Mouse (Mus musculus) hindbrain, embryonic 12.5 days (tissue): Measurements from ENCODE around the gene Mixl1. TPM values are rescaled to one million over a fixed set of nuclear protein-coding genes. Genes with fewer than 3 reads are reported as not detected.

Experiments
- ATAC-seq: fragments of 200-750 bp; cut with Nextera tagmentation; 2 replicates; pipeline ENCODE4 v1.8.0; 2017; ENCODE audit warnings: moderate TSS enrichment; ENCODE audit not compliant: low FRiP score
- H3K27ac ChIP-seq: fragments of 300-500 bp; sonication (generic); 2 replicates; pipeline ENCODE4 v1.5.1; 2016; ENCODE audit warnings: mild to moderate bottlenecking
- H3K27me3 ChIP-seq: fragments of 300-500 bp; sonication (generic); 2 replicates; pipeline ENCODE4 v1.6.1; 2016; ENCODE audit warnings: mild to moderate bottlenecking
- H3K36me3 ChIP-seq: fragments of 300-500 bp; sonication (generic); 2 replicates; pipeline ENCODE4 v1.6.1; 2016; ENCODE audit warnings: mild to moderate bottlenecking
- H3K4me1 ChIP-seq: fragments of 300-500 bp; sonication (generic); 2 replicates; pipeline ENCODE4 v1.6.1; 2016
- H3K4me2 ChIP-seq: fragments of 300-500 bp; sonication (generic); replicated peaks from 2 replicates; pipeline ENCODE4 v1.6.1; 2016; ENCODE audit warnings: mild to moderate bottlenecking
- H3K4me3 ChIP-seq: fragments of 300-500 bp; sonication (generic); 2 replicates; pipeline ENCODE4 v1.5.1; 2016; ENCODE audit warnings: mild to moderate bottlenecking
- H3K9ac ChIP-seq: fragments of 300-500 bp; sonication (generic); 2 replicates; pipeline ENCODE4 v1.6.1; 2016; ENCODE audit warnings: mild to moderate bottlenecking, moderate library complexity
- H3K9me3 ChIP-seq: fragments of 300-500 bp; sonication (generic); replicated peaks from 2 replicates; pipeline ENCODE4 v1.6.1; 2016; ENCODE audit warnings: mild to moderate bottlenecking
- WGBS: fragments of 180-500 bp; shearing (Covaris S2); methylation state at CpG from one replicate; pipeline ENCODE4 v1.1.7; 2016; 5-methylcytosine and 5-hydroxymethylcytosine counted together
- polyA plus RNA-seq: library from polyadenylated mRNA; unstranded; fragments of >200 nt; fragmentation: Nextera tagmentation; extraction: Ambion mirVana; gene quantifications from 2 replicates; pipeline ENCODE4 v1.2.1, GENCODE M21; 2016

Mixl1 gene
- polyA plus RNA-seq = 0.09 and 0.18 TPM in 2 replicates

DNA sequence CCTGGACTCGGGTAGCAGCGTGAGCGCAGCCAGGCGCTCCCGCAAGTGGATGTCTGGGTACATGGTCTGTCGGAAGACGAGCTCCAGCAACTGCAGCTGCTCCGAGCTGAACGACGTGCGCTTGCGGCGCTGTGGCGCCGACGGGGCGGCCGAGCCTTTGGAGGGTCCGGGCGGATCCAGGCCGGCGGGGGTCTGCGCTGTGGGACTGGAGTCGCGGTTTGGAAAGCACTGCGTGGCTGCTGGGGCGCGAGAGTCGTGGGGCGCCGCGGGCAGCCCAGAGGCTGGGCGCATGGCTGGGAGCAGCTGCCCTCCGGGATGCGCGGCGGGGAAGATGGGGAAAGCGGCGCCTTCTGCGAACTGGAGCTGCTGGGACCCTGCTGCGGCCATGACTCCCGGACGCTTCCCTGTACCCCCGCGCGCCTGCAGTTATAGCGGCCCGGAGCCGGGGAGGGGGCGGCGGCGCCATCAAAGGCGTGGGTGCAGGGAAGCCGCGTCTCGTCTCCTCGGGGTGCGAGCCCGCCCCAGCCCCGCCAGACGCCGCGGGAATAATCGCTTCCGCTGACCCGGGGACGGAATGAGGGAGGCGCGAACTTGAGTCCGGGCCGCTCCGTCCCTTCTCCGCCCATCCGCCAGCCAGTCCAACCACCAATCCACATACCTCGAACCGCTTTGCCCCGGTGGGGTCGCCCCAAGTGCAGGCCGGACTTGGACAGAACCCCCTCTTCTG, at the start of gene Mixl1:
Mixl1 (minus strand) TSS at position 409 of the 727 bp plus-strand sequence.
- Histone ChIP-seq H3K4me1 (peaks cover 8% of the 10 kb centered on the region), H3K9ac (peak within 1 kb of the TSS; percentile 39), H3K27me3 (peaks cover 56% of the 10 kb centered on the region), H3K4me3 (peak within 1 kb of the TSS; percentile 40), H3K4me2 (peak within 1 kb of the TSS; percentile 63), H3K36me3 (no peaks in the 10 kb centered on the region), H3K9me3 (no peaks in the 10 kb centered on the region), H3K27ac (no peak within 1 kb of the TSS)
- WGBS = under 1% methylated on average over 78 of the region's 79 CpGs
- ATAC-seq = no peak; the same call in 1 of the 2 replicates

DNA sequence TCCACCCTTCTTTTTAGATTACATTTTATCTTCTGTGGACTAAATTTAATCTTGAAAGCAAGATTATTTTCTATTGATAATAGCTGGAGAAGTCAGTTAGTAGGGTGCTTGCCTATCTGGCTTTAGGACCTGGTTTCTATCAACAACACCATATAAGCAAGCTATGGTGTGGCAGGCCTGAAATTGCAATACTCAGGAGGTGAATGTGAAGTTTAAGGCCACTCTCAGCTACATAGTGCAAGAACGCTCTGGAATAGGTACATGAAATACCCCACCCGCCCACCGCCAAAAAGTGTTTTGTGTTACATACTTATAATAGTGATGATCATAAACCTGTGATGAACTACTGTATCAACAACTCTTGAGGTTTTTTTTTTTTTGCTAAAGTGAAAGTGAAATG, 32.4 kb upstream of the Mixl1 start:
- H3K4me3 ChIP-seq = no peak overlapping the region
- H3K4me1 ChIP-seq = peaks cover 25% of the 10 kb centered on the region
- ATAC-seq = no peak
- no peaks in the 10 kb centered on the region for H3K9me3 ChIP-seq
- H3K27me3 ChIP-seq = no peaks in the 10 kb centered on the region
- no peak overlapping the region for H3K27ac ChIP-seq
- no peak overlapping the region for H3K9ac ChIP-seq
- WGBS = 93% methylated on average over 3 of the region's 3 CpGs
- peaks cover under 1% of the 10 kb centered on the region; the same call in 1 of the 2 replicates for H3K36me3 ChIP-seq
- no peak overlapping the region for H3K4me2 ChIP-seq

DNA sequence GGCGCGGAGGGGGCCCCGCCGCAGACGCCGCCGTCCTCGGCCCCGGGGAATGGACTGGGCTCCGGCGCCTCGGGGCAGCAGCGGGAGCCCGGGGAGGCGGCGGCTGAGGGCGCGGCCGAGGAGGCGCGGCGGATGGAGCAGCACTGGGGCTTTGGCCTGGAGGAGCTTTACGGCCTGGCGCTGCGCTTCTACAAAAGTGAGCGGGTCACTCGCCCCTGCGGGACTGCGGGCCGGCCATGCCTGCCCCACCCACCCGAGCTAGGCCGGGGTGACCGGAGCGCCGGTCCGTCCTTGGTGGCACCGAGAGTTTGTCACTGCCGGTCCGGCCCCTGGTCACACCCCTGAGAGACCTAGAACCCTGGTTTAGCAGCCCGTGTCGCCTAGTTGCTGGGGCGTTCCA, 29.3 kb upstream of the Mixl1 start:
- peak overlapping the region; percentile 99 for H3K4me3 ChIP-seq
- peak; percentile 67; the same call in 1 of the 2 replicates for ATAC-seq
- peak overlapping the region; percentile 63 for H3K4me2 ChIP-seq
- no peaks in the 10 kb centered on the region for H3K36me3 ChIP-seq
- H3K9ac ChIP-seq = peak overlapping the region; percentile 94
- H3K27me3 ChIP-seq = no peaks in the 10 kb centered on the region
- H3K4me1 ChIP-seq = peaks cover 25% of the 10 kb centered on the region
- H3K27ac ChIP-seq = peak overlapping the region; percentile 94
- WGBS = under 1% methylated on average over 41 of the region's 42 CpGs
- no peaks in the 10 kb centered on the region for H3K9me3 ChIP-seq

DNA sequence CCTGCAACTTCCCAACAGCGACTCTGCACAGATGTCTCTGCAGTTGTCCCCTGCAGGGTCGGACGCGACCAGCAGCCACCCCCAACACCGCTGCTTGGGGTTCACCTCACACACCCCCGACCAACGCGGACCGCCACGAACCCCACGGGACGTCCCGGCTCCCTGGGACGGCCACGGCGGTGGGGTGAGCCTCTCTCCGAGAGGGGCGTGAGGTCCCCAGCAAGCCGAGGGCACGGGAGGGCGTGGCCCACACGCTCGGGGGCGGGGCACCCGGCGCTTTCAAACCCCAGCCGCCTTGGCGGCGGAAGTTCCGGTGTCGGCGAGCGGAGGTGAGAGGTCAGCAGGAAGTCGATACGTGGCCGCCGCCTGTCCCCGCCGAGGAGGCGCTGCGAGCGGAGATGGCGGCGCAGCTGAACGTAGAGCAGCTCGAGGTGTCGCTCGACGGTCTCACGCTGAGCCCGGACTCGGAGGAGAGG, 28.9 kb upstream of the Mixl1 start, which contains the start of gene Acbd3:
Acbd3 (plus strand) TSS at position 340 of the 476 bp plus-strand sequence.
- peak within 1 kb of the TSS; percentile 63 for H3K4me2 ChIP-seq
- H3K4me1 ChIP-seq = peaks cover 25% of the 10 kb centered on the region
- peak within 1 kb of the TSS; percentile 99 for H3K4me3 ChIP-seq
- H3K9ac ChIP-seq = peak within 1 kb of the TSS; percentile 94
- peak; percentile 95 for ATAC-seq
- under 1% methylated on average over 50 of the region's 52 CpGs for WGBS
- H3K27me3 ChIP-seq = no peaks in the 10 kb centered on the region
- H3K36me3 ChIP-seq = no peaks in the 10 kb centered on the region
- peak within 1 kb of the TSS; percentile 94 for H3K27ac ChIP-seq
- H3K9me3 ChIP-seq = no peaks in the 10 kb centered on the region

DNA sequence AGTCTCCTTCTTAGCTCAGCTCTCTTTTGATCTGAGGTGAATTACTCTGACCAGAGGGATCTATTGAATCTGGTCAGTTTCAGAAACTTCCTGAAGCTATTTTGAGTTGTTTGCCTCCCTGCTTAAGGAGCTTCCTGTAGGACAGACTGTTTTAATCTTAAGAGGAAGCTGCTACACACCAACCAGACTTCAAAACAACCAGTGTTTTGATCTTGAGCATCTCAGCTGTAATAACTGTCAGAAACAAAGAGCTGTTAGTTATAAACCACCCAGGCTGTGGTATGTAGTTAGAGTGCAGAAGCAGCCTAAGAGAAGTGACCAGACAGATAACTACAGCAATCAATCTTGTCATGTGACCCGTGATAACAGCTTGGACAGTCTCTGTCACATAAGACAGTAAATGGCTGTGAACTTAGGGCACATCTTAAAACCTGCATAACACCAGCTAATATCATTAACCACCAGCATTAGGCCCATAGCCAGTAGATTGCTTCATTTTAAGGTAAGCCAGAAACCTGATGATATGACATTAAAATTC, 26.9 kb upstream of the Mixl1 start:
- H3K9me3 ChIP-seq = no peaks in the 10 kb centered on the region
- peaks cover 25% of the 10 kb centered on the region for H3K4me1 ChIP-seq
- no peak for ATAC-seq
- no peaks in the 10 kb centered on the region for H3K36me3 ChIP-seq
- 75% methylated on average over 1 of the region's 1 CpGs for WGBS
- no peak overlapping the region for H3K9ac ChIP-seq
- no peak overlapping the region for H3K4me2 ChIP-seq
- H3K4me3 ChIP-seq = no peak overlapping the region
- H3K27me3 ChIP-seq = no peaks in the 10 kb centered on the region
- no peak overlapping the region for H3K27ac ChIP-seq

DNA sequence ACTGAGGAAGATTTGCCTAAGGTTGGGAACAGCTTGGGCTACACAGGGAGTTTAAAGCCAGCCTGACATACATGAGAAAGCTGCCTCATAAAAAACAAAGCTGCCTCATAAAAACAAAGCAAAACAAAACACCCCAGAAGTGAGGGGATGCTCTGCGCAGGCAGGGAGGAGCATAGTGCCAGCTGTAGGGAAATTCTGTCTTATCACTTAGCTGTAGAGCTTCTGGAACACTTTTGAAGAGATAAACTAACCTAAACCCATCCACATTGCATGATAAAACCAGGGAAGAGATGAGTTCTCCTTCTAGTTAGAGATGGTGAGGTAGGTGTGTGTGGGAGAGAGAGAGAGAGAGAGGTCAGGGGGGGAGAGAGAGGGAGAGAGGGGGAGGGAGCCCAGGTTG, 25.8 kb upstream of the Mixl1 start:
- H3K4me3 ChIP-seq = no peak overlapping the region
- H3K4me1 ChIP-seq = peaks cover 15% of the 10 kb centered on the region
- H3K9ac ChIP-seq = no peak overlapping the region
- 50% methylated on average over 1 of the region's 1 CpGs for WGBS
- no peak overlapping the region for H3K27ac ChIP-seq
- H3K4me2 ChIP-seq = no peak overlapping the region
- H3K9me3 ChIP-seq = no peaks in the 10 kb centered on the region
- H3K27me3 ChIP-seq = no peaks in the 10 kb centered on the region
- ATAC-seq = no peak
- no peaks in the 10 kb centered on the region for H3K36me3 ChIP-seq

DNA sequence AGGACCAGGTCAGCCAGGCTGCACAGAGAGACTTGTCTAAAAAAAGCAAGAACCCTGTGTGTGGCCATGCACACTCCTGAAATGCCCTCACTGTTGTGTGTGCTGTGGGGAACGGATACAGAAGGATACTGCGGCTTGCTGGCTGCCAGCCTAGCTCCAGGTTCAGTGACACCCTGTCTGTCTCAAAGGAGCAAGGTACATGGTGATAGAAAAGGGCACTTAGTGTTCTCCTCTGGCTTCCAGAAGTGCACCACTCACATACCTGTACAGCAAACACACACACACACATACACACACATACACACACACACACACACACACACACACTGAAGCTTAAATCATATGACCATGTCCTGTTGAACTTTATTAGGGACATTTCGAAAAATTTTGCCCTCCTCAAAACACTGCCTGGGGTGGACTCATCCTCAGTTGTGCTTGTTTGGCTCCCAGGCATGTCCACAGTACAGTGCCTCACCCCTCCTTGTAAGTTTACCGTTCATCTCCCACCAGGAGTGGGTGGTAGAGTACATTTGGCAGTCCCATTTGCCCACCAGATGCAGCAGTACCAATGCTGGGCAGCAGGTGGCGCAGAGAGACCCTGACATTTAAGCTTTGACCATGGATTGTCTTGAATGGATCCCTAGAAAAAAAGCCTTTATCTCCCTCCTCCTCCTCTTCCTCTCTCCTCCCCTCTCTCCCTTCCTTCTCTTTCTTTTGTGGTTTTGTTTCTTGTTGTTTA, 23.3 kb upstream of the Mixl1 start:
- Histone ChIP-seq H3K4me3 (no peak overlapping the region), H3K9ac (no peak overlapping the region), H3K36me3 (no peaks in the 10 kb centered on the region), H3K4me1 (peaks cover 3% of the 10 kb centered on the region), H3K27me3 (no peaks in the 10 kb centered on the region), H3K9me3 (no peaks in the 10 kb centered on the region), H3K27ac (no peak overlapping the region), H3K4me2 (no peak overlapping the region)
- WGBS = 48% methylated on average over 5 of the region's 5 CpGs
- ATAC-seq = no peak

DNA sequence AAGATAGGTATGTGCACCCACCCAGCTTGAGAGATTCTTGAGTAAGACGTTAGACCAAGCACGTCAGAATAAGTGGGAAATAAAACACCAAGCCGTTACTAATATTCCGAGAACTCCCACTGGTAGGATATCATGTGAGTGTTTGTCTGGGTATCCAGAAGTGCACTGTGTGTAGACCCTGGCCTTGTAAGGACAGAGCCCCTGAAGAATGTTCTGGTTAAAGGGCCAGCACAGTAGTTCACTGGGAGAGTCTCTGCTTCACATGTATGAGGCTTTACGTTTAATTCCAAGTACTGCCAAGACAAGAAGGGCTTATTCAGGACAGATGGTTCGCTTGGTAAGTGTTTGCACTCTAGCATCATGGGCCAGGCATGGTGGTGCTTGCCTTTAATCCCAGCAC, 22.6 kb upstream of the Mixl1 start:
- H3K9me3 ChIP-seq = no peaks in the 10 kb centered on the region
- H3K36me3 ChIP-seq = no peaks in the 10 kb centered on the region
- no peak overlapping the region for H3K4me3 ChIP-seq
- 92% methylated on average over 6 of the region's 6 CpGs for WGBS
- no peak overlapping the region for H3K4me2 ChIP-seq
- no peaks in the 10 kb centered on the region for H3K27me3 ChIP-seq
- no peak for ATAC-seq
- no peak overlapping the region for H3K27ac ChIP-seq
- no peak overlapping the region for H3K9ac ChIP-seq
- no peaks in the 10 kb centered on the region for H3K4me1 ChIP-seq

DNA sequence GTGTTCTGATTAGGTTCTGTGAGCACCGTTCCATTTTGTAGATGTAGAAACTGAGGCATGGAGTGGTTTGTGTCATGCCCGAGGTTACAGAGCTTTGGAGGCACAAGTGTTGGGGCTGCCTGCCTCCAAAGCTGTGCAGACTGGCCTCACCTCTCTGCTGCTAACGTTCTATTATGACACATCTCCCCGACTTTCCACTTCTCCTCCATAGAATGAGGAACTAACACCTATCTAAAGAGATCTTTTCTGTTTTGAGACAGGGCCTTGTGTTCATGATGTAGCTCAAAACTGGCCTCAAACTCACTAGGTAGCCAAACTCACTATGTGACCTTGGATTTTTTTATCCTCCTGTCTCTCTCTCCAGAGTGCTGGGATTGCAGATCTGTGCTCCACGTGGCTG, 21.9 kb upstream of the Mixl1 start:
- H3K4me2 ChIP-seq = no peak overlapping the region
- no peaks in the 10 kb centered on the region for H3K27me3 ChIP-seq
- H3K27ac ChIP-seq = no peak overlapping the region
- H3K9me3 ChIP-seq = no peaks in the 10 kb centered on the region
- WGBS = 83% methylated on average over 5 of the region's 5 CpGs
- ATAC-seq = no peak
- H3K4me3 ChIP-seq = no peak overlapping the region
- H3K36me3 ChIP-seq = no peaks in the 10 kb centered on the region
- no peaks in the 10 kb centered on the region for H3K4me1 ChIP-seq
- no peak overlapping the region for H3K9ac ChIP-seq

DNA sequence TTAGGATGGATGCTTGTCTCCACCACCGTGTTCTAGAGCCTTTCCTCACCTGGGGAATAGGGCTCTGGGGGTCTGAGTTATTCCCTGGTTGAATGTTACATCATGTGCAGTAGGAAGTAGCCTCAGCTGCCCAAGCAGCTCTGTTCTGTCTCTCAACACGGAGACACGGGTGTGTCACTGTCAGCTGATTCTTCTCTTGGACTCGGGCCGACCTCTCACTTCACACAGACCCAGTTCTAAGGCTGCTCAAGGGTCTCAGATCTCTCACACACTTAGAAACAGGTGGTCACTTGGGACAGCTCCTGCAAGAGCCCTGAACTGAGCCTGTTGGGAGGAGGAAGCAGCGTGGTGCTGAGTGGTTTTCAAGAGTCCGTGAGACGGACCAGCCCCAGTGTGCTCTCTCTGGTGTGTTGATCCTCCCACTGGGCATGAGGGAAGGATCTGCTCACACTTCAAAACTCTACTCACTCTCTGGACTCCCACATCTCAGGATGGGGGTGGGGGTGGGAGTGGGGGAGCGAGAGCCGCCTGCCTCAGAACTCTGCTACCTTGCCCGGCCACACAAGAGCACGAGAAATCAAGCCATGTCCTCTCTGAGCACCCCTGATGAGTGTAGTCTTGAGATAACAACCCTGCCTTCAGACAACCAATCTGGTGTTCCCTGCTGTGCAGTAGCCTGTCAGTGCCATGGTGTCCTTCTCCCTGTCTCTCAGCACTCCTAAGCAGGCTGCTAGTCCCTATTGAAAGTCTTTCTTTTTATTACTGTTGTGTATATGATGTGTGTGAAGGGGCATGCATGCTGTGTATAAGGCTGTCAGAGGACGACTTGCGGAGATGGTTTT, 12.3 kb upstream of the Mixl1 start:
- ATAC-seq = no peak
- H3K4me3 ChIP-seq = no peak overlapping the region
- H3K27ac ChIP-seq = no peak overlapping the region
- no peaks in the 10 kb centered on the region for H3K9me3 ChIP-seq
- no peaks in the 10 kb centered on the region for H3K27me3 ChIP-seq
- no peaks in the 10 kb centered on the region for H3K4me1 ChIP-seq
- H3K36me3 ChIP-seq = no peaks in the 10 kb centered on the region
- no peak overlapping the region for H3K4me2 ChIP-seq
- H3K9ac ChIP-seq = no peak overlapping the region
- WGBS = 67% methylated on average over 14 of the region's 14 CpGs

DNA sequence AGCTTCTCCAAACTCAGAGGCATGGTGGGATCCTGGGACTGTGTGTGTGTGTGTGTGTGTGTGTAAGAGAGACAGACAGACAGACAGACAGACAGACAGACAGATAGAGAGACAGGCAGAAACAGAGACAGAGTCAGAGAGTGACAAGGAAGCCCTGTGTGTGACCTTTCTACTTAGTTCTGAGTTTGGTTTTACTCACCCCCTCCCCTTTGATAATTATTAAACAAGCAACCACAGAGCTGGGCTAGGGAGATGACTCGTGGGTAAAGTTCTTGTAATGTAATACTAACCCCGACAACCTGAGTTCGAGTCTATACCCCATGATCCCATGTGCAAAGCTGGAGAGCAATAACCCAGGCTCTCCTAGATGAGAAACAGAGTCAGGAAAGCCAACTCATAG, 11.0 kb upstream of the Mixl1 start:
- H3K36me3 ChIP-seq = no peaks in the 10 kb centered on the region
- no peak for ATAC-seq
- 74% methylated on average over 3 of the region's 3 CpGs for WGBS

DNA sequence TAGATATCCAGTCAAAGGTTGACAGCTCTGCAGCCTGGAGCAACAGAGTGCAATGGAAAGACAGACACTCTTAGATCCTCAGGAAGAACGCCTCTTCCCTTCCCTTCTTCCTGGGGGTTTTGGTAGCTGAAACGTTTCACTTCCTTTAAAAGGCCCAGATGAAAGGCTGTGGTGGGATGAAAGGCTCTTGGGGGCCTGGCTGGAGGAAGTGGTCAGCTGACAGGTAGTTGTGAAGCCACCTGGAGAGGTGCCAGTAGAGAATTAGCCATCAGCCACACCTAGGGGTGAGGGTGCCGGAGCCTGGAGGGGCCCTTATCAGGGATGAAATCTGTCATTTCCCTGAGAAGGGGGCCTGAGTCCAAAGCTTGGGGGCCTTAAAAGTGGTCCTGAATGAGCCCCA, 10.5 kb upstream of the Mixl1 start:
- Histone ChIP-seq H3K36me3 (no peaks in the 10 kb centered on the region), H3K9ac (no peak overlapping the region), H3K27ac (no peak overlapping the region), H3K9me3 (no peaks in the 10 kb centered on the region), H3K4me1 (no peaks in the 10 kb centered on the region), H3K27me3 (no peaks in the 10 kb centered on the region), H3K4me2 (no peak overlapping the region), H3K4me3 (no peak overlapping the region)
- 67% methylated on average over 3 of the region's 3 CpGs for WGBS
- ATAC-seq = no peak

More for the DNA sequence above, 11.0 kb upstream of the Mixl1 start:
- no peaks in the 10 kb centered on the region for H3K27me3 ChIP-seq
- no peak overlapping the region for H3K4me3 ChIP-seq
- no peaks in the 10 kb centered on the region for H3K9me3 ChIP-seq
- no peak overlapping the region for H3K27ac ChIP-seq
- H3K4me1 ChIP-seq = no peaks in the 10 kb centered on the region
- H3K9ac ChIP-seq = no peak overlapping the region
- H3K4me2 ChIP-seq = no peak overlapping the region
